Mouse (Mus musculus) 3T3-L1 (cell line): ENCODE measurements around the gene Cwc15.
A peak's percentile ranks its signal among the peaks of the same experiment; 100 is the strongest.

Source experiments
- DNase-seq: peaks from one replicate; pipeline ENCODE4 v3.0.0-alpha.2; 2015; ENCODE audit warnings: low read depth, low spot score

Gene Cwc15

DNA sequence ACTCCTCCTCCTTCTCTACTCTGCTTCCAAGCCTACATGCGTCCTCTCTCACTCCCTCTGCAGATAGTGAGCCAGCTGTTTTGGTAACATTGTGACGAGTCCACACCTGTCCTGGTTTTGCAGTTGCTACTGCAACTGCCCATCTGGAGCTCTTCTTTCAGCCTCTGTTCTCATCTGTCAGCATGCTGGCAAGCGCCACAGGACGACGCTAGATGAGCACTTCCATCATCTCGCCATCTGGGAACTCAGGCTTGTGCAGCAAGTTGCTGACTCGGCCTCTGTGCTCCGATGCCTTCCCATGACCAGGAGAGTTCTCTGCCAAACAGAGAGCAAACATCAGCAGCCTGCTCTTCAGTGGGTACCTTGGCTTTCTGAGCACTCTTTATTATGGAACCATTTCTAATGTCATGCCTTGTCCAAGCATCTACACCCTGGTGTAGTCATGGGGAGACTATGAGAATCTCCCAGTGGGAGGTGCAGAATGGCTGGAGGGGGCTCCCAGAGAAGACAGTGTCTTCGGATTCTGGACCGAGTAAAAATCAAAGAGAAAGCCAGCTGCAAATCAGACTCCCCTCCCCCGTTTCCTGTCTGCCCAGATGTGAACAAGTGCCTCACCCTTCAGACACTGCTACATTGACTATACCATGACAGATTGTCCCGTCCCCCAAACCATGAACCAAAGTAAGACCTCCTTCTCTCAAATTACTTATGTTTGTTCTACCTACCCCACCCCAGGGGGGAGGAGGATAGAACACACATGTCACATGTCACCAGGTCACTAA is 47.4 kb downstream of the Cwc15 start:
- peak; percentile 17 for DNase-seq

DNA sequence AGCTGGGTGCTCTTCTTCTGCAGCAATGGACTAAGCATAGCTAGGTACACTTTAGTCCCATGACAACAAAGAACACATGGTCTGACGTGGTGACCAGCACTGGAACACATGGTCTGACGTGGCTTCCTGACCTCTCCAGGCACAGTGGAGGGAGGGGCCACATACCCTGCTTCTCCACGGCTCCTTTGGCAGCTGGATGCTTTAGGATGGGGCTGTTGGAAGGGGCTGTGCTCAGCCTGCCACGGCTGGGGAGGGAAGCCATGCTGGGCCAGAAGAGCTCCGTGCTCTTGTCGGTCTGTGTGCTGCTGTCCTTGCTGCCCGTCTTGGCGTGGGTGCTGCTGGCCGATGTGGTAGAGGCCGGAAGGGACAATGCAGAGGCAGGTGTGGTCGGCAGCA is 47.9 kb downstream of the Cwc15 start:
- DNase-seq = no peak

- no peak for DNase-seq
These were observed 57.9 kb downstream of the Cwc15 start for GRCm38 (mm10) chr9:14558332-14558731.

DNA sequence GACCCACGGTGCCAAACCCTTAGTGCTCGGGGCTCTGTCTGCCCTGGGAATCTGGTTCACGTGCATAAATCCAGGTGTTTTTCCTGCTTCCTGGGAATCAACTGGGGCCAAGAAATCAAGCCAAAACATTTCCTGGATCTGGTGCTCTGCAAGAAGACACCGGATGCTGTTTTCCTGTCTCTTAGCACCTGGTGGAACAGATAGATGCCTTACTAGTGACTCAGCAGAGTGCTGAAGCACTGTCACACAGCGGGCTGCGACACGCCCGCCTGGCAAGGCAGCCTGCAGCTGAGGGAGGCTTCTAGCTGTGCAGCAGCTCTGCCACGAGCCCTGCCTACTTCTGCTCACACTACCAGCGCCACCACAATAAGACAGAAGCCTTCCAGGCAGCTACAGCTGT is 59.0 kb downstream of the Cwc15 start:
- peak; percentile 59 for DNase-seq

- DNase-seq = peak; percentile 22
These were observed 59.6 kb downstream of the Cwc15 start for GRCm38 (mm10) chr9:14559996-14560395.
